Mouse (Mus musculus) lung, embryonic 16.5 days (tissue): ENCODE measurements around the gene Gm45021. TPM values are rescaled to one million over a fixed set of nuclear protein-coding genes. Genes with fewer than 3 reads are reported as not detected.
"Not testable (repeated sequence)": the region's sequence is repeated elsewhere in the genome, so short reads cannot be mapped to it uniquely, and the experiment has no call there.

ENCODE experiments used
- ATAC-seq: fragments of 200-750 bp; cut with Nextera tagmentation; 2 replicates; pipeline ENCODE4 v1.8.0; 2017; ENCODE audit warnings: low read depth, mild to moderate bottlenecking, moderate library complexity
- H3K27ac ChIP-seq: fragments of 300-500 bp; sonication (generic); 2 replicates; pipeline ENCODE4 v1.5.1; 2014; ENCODE audit warnings: mild to moderate bottlenecking, control low read depth, low read length
- H3K27me3 ChIP-seq: fragments of 300-500 bp; sonication (generic); 2 replicates; pipeline ENCODE4 v1.6.1; 2014; ENCODE audit warnings: low read depth, low read length, mixed read lengths; ENCODE audit not compliant: control insufficient read depth, insufficient read depth
- H3K36me3 ChIP-seq: fragments of 300-500 bp; sonication (generic); 2 replicates; pipeline ENCODE4 v1.6.1; 2014; ENCODE audit warnings: low read length; ENCODE audit not compliant: control insufficient read depth, insufficient read depth
- H3K4me1 ChIP-seq: fragments of 300-500 bp; sonication (generic); replicated peaks from 2 replicates; pipeline ENCODE4 v1.6.1; 2014; ENCODE audit warnings: low read length, mixed read lengths; ENCODE audit not compliant: control insufficient read depth, insufficient read depth
- H3K4me2 ChIP-seq: fragments of 300-500 bp; sonication (generic); 2 replicates; pipeline ENCODE4 v1.6.1; 2014; ENCODE audit warnings: low read depth, low read length, control low read depth
- H3K4me3 ChIP-seq: fragments of 300-500 bp; sonication (generic); 2 replicates; pipeline ENCODE4 v1.5.1; 2014; ENCODE audit warnings: mild to moderate bottlenecking, low read length, control low read depth
- H3K9ac ChIP-seq: fragments of 300-500 bp; sonication (generic); 2 replicates; pipeline ENCODE4 v1.6.1; 2014; ENCODE audit warnings: low read length, control low read depth
- H3K9me3 ChIP-seq: fragments of 300-500 bp; sonication (generic); 2 replicates; pipeline ENCODE4 v1.6.1; 2016; ENCODE audit warnings: low read length; ENCODE audit not compliant: control insufficient read depth
- WGBS: fragments of 180-500 bp; shearing (Covaris S2); extraction: QIAGEN DNeasy Blood & Tissue Kit; methylation state at CpG from one replicate; pipeline ENCODE4 v1.1.7; 2014; 5-methylcytosine and 5-hydroxymethylcytosine counted together
- polyA plus RNA-seq: library from polyadenylated mRNA; unstranded; fragments of >200 nt; fragmentation: Nextera tagmentation; extraction: Ambion mirVana; gene quantifications from 2 replicates; pipeline ENCODE4 v1.2.1, GENCODE M21; 2015

The Gm45021 gene
- polyA plus RNA-seq, 1 experiment from 2014 or later, result not detected

- peaks cover 15% of the 10 kb centered on the region for H3K9me3 ChIP-seq
- H3K36me3 ChIP-seq, result peaks cover 34% of the 10 kb centered on the region
- 5% methylated on average over 42 of the region's 42 CpGs for WGBS
- ATAC-seq, result peak; percentile 100
- peak within 1 kb of the TSS; percentile 73 for H3K27ac ChIP-seq
- H3K4me3 ChIP-seq, result peak within 1 kb of the TSS; percentile 91
- no peaks in the 10 kb centered on the region for H3K27me3 ChIP-seq
- peak within 1 kb of the TSS; percentile 88 for H3K9ac ChIP-seq
- H3K4me1 ChIP-seq, result peaks cover 13% of the 10 kb centered on the region
- H3K4me2 ChIP-seq, result peak within 1 kb of the TSS; percentile 98
These were observed 12.1 kb downstream of the Gm45021 start, which contains the start of gene Zfp775 for GRCm38 (mm10) chr6:48601271-48602079. Gene Zfp775, plus strand, starts transcription at chr6:48602063.

GRCm38 (mm10) chr6:48602080-48602741 lies 12.8 kb downstream of the Gm45021 start:
- under 1% methylated on average over 27 of the region's 28 CpGs for WGBS
- H3K9ac ChIP-seq, result peak overlapping the region; percentile 88

GRCm38 (mm10) chr6:48608124-48608523 lies 18.7 kb downstream of the Gm45021 start:
- Histone ChIP-seq H3K4me2 (no peak overlapping the region), H3K36me3 (no peaks in the 10 kb centered on the region), H3K27me3 (no peaks in the 10 kb centered on the region), H3K9me3 (no peaks in the 10 kb centered on the region), H3K4me1 (no peaks in the 10 kb centered on the region), H3K4me3 (no peak overlapping the region), H3K27ac (no peak overlapping the region), H3K9ac (no peak overlapping the region)
- ATAC-seq, result no peak
- 73% methylated on average over 2 of the region's 2 CpGs for WGBS

More at GRCm38 (mm10) chr6:48602080-48602741, 12.8 kb downstream of the Gm45021 start:
- Histone ChIP-seq H3K4me3 (peak overlapping the region; percentile 91), H3K9me3 (peaks cover 8% of the 10 kb centered on the region), H3K36me3 (peaks cover 27% of the 10 kb centered on the region), H3K27ac (peak overlapping the region; percentile 73), H3K4me1 (peaks cover 13% of the 10 kb centered on the region), H3K4me2 (peak overlapping the region; percentile 98), H3K27me3 (no peaks in the 10 kb centered on the region)
- peak; percentile 72 for ATAC-seq

GRCm38 (mm10) chr6:48609512-48609911 lies 20.1 kb downstream of the Gm45021 start:
- Histone ChIP-seq H3K4me3 (no peak overlapping the region), H3K9ac (no peak overlapping the region), H3K27me3 (no peaks in the 10 kb centered on the region), H3K4me1 (no peaks in the 10 kb centered on the region), H3K4me2 (no peak overlapping the region), H3K27ac (no peak overlapping the region), H3K36me3 (peaks cover 2% of the 10 kb centered on the region; the same call in 1 of the 2 replicates), H3K9me3 (no peaks in the 10 kb centered on the region)
- ATAC-seq, result no peak
- 51% methylated on average over 7 of the region's 7 CpGs for WGBS

- H3K4me1 ChIP-seq, result no peaks in the 10 kb centered on the region
- H3K36me3 ChIP-seq, result peaks cover 2% of the 10 kb centered on the region; the same call in 1 of the 2 replicates
- H3K27me3 ChIP-seq, result no peaks in the 10 kb centered on the region
- H3K27ac ChIP-seq, result no peak overlapping the region
- no peaks in the 10 kb centered on the region for H3K9me3 ChIP-seq
- H3K4me2 ChIP-seq, result no peak overlapping the region
- no peak for ATAC-seq
- no peak overlapping the region for H3K4me3 ChIP-seq
- 42% methylated on average over 3 of the region's 3 CpGs for WGBS
- no peak overlapping the region for H3K9ac ChIP-seq
These were observed 21.2 kb downstream of the Gm45021 start for GRCm38 (mm10) chr6:48610657-48611056.

- H3K4me1 ChIP-seq, result no peaks in the 10 kb centered on the region
- no peak overlapping the region for H3K4me2 ChIP-seq
- no peak overlapping the region for H3K27ac ChIP-seq
- no peak overlapping the region for H3K4me3 ChIP-seq
- no peaks in the 10 kb centered on the region for H3K27me3 ChIP-seq
- 77% methylated on average over 4 of the region's 4 CpGs for WGBS
- ATAC-seq, result no peak
- no peak overlapping the region for H3K9ac ChIP-seq
- peaks cover 2% of the 10 kb centered on the region; the same call in 1 of the 2 replicates for H3K36me3 ChIP-seq
- no peaks in the 10 kb centered on the region for H3K9me3 ChIP-seq
These were observed 24.1 kb downstream of the Gm45021 start for GRCm38 (mm10) chr6:48613464-48613863.

GRCm38 (mm10) chr6:48614756-48615155 lies 25.3 kb downstream of the Gm45021 start:
- Histone ChIP-seq H3K4me3 (no peak overlapping the region), H3K27ac (no peak overlapping the region), H3K4me1 (no peaks in the 10 kb centered on the region), H3K4me2 (no peak overlapping the region), H3K9ac (no peak overlapping the region), H3K27me3 (no peaks in the 10 kb centered on the region), H3K36me3 (peaks cover 10% of the 10 kb centered on the region), H3K9me3 (no peaks in the 10 kb centered on the region)
- WGBS, result 86% methylated on average over 5 of the region's 5 CpGs
- no peak for ATAC-seq

GRCm38 (mm10) chr6:48620031-48620430 lies 30.6 kb downstream of the Gm45021 start:
- Histone ChIP-seq H3K9ac (no peak overlapping the region), H3K4me1 (no peaks in the 10 kb centered on the region), H3K27me3 (no peaks in the 10 kb centered on the region), H3K4me3 (no peak overlapping the region), H3K36me3 (peaks cover 16% of the 10 kb centered on the region), H3K9me3 (no peaks in the 10 kb centered on the region), H3K4me2 (no peak overlapping the region), H3K27ac (no peak overlapping the region)
- ATAC-seq, result no peak
- 90% methylated on average over 30 of the region's 30 CpGs for WGBS

GRCm38 (mm10) chr6:48622186-48622843 lies 32.9 kb downstream of the Gm45021 start:
- H3K27me3 ChIP-seq, result not testable (repeated sequence)
- WGBS, result 80% methylated on average over 8 of the region's 8 CpGs

More at GRCm38 (mm10) chr6:48622186-48622843, 32.9 kb downstream of the Gm45021 start:
- not testable (repeated sequence) for ATAC-seq, H3K9ac ChIP-seq, H3K4me1 ChIP-seq, H3K27ac ChIP-seq, H3K4me3 ChIP-seq, H3K4me2 ChIP-seq, H3K9me3 ChIP-seq
- peaks cover 16% of the 10 kb centered on the region for H3K36me3 ChIP-seq
